Mouse (Mus musculus) kidney, postnatal 4 days (tissue): ENCODE measurements around the gene Rnpepl1.
A peak's percentile ranks its signal among the peaks of the same experiment; 100 is the strongest.
"Not testable (repeated sequence)": the region's sequence is repeated elsewhere in the genome, so short reads cannot be mapped to it uniquely, and the experiment has no call there.

Experiments
- DNase-seq, 2 experiments: peaks; one replicate each; pipeline ENCODE4 v3.0.0; 2021; ENCODE audit warnings: mixed read lengths in 2 of 2

Rnpepl1 gene

DNA sequence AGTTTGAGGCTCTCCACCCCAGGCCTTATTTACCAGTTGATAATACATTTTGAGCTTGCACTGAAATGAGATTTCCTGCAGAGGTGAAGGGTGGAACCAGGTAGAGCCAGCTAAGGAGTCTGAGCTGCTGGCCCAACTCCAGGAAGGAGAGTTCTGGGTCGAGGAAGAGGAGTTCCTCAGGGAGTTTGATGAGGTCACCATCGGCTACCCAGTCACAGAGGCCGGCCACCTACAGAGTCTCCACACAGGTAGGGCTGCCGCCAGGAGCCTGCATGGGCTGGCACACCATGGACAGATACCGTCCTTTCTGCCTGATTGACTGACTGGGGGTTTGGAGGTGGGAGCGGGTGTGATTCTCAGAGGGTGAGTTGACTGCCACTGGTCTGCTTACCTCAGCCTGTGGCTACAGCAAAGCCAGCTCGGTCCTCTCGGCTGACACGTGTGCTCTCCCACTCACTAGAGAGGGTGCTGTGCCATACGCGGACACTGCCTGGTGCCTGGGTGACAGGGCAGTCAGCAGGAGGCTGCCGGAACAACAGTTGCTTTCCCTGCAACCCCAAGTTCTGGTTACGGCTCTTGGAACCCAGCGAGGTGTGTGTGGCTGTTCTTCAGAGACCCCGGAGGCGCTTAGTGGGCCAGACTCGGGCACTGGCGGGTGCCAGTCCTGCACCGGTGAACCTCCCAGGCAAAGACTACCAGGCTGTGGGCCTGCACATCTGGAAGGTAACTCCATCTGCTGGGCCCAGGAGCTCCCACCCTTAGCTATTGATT, 32.8 kb downstream of the Rnpepl1 start:
- DNase-seq = no peak

GRCm38 (mm10) chr1:92947966-92948365, 37.4 kb downstream of the Rnpepl1 start:
- DNase-seq = no peak

DNA sequence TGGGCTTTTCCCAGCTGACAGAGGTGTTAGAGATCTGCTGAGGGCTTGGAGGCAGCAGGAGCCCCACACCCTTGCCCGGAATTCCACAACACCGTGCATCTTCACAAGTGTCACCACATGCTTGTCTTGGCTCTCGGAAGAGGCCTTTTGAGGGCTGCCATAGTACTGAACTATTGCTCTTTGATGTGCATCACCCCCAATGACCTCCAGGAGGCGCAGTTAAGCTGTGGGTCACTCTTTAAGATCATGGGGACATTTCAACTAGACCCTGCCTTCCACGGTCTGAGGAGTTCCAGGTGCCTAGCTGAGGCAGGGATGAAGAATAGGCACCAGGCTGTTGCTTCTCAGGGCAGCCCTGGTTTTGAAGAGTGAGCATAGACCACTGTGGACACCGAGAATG, 38.8 kb downstream of the Rnpepl1 start:
- peak; percentile 46 to 57 for DNase-seq

DNA sequence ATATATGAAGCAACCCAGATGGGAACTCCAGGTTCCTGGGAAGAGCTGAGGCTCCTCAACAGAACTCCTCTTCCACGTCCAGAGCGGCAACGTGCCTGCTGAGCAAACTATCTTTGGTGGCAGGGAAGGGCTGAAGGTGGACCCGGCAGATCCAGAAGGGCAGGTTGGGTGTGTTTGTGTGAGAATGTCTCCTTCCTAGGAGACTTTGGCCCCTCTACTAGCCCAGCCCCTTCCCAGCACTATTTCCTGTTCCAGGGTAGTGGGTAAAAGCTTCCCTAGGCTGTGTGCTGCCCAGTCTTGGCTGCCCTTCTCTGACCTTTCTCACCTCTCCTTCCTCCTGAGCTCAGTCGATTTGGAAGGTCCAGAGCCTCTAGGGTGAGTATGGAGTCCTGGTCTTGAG, 40.0 kb downstream of the Rnpepl1 start, which contains the start of gene Gpr35:
Gene Gpr35, plus strand, starts transcription at position 259 of the 400 bp plus-strand sequence.
- no peak for DNase-seq

DNA sequence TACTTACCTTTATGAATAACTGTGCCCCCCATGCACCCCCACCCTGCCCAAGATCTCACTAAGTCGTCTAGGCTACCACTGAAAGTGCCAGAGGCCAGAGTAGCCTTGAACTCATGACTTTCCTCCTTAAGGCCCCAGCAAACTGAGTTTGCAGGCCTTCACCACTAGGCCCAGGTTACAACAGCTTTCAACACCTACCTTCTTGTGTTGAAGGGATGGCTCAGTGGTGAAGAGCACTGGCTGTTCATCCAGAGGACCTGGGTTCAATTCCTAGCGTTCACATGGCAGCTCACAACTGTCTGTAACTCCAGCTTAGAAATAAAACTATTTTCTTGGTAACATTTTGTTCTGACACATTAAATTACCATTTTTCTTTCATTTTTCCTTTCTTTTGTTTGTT, 43.1 kb downstream of the Rnpepl1 start:
- DNase-seq = no peak

DNA sequence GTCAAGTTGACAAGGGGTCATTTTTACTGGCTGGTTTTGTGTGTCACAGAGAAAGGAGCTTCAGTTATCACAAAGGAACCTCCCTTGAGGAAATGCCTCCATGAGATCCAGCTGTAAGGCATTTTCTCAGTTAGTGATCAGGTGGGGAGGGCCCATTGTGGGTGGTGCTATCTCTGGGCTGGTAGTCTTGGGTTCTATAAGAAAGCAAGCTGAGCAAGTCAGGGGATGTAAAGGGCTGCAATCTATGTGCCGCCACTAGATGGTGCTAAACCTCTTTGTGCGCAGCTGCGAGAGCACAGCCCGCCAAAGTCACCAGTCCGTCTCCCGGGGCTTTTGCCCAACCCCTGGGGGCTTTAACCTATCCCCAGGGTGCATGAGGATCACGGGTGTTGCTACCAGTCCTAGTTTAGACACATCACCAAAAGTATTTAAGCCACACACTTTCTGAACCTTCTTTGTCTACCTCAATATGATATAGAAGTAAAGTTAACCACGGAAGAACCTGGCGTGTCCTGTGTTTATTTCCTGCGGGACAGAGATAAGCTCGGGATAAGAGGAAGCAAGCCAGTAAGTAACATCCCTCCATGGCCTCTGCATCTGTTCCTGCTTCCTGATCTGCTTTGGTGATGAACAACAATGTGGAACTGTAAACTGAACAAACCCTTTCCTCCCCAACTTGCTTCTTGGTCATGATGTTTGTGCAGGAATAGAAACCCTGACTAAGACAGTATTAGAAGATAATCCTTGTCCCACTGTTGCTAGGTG, 46.2 kb downstream of the Rnpepl1 start:
- peak; percentile 83 to 86 for DNase-seq

DNA sequence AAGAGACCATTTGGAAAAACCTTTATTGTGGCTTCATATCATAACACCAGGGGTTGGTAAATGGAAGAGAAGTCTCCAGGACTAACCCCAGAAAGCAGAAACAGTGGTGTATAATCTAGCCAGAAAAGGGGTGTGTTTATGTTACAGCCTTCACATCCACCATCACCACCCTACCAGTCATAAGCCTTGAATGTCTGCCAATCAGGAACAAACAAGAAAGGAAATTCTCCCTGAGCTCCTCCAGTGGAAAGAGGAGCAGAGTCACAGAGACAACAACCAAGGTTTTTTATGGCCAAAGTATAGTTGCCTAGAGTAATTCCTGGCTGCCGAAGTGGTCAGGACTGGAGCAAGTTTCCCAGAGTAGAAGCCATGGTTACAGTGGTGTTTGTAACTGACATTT, 48.4 kb downstream of the Rnpepl1 start:
- DNase-seq = no peak

- not testable (repeated sequence) for DNase-seq
Measured at GRCm38 (mm10) chr1:92970791-92971190, 60.2 kb downstream of the Rnpepl1 start.

DNA sequence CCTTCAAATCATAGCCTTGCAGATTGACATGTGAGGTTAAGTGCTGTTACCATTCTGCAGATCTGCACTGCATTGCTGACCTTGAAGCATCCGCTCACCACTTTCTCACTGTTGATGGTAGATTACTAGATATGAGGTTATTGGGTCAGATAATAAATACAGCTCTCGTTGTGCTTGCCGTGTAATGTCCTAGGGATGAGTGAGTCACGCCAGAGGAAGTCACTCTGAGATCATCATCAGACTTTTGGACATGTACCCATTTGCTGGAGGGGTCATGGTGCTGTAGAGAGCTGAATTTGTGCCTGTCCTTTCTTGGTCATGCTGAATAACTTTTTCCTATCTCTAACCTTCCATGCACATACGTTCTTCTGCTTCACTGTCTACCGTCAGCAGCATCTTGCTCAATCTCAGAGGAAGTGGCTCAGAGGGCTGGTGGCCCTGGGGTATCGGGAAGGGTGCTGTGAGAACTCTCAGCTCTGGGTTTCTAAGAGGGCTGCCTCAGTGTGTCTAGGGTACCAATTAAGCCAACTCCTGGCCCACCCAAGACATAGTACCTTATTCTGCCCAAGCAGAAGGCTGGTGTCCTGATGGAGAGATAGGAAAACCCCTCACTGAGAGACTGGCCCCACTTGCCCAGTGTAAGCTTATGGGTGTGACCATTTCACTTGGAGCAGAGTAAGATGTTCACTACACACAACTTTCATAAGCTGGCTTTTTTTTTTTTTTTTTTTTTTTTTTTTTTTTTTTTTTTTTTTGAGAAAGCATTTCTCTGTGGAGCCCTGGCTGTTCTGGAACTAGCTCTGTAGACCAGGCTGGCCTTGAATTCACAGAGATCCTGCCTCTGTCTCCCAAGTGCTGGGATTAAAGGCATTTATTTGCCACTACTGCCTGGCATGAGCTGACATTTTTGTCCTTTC, 61.6 kb downstream of the Rnpepl1 start:
- DNase-seq = no peak

- DNase-seq = peak; percentile 64 to 74
Measured at GRCm38 (mm10) chr1:92972854-92973253, 62.3 kb downstream of the Rnpepl1 start.
